Mouse (Mus musculus) forebrain, postnatal 0 days (tissue): ENCODE data around the gene Mafk. TPM values are rescaled to one million over a fixed set of nuclear protein-coding genes. Genes with fewer than 3 reads are reported as not detected.

Experiments
- ATAC-seq: fragments of 200-750 bp; cut with Nextera tagmentation; 2 replicates; pipeline ENCODE4 v1.8.0; 2017; ENCODE audit warnings: mild to moderate bottlenecking, moderate library complexity
- DNase-seq: peaks from one replicate; pipeline ENCODE4 v3.0.0-alpha.2; 2015
- H3K27ac ChIP-seq: fragments of 300-500 bp; sonication (generic); 2 replicates; pipeline ENCODE4 v1.5.1; 2014; ENCODE audit warnings: low read depth, mild to moderate bottlenecking, antibody characterized with exemption, low read length, moderate library complexity, mixed read lengths
- H3K27me3 ChIP-seq: fragments of 300-500 bp; sonication (generic); 2 replicates; pipeline ENCODE4 v1.6.1; 2014; ENCODE audit warnings: mild to moderate bottlenecking, low read length, mixed read lengths; ENCODE audit not compliant: insufficient read depth
- H3K36me3 ChIP-seq: fragments of 300-500 bp; sonication (generic); 2 replicates; pipeline ENCODE4 v1.6.1; 2014; ENCODE audit warnings: mild to moderate bottlenecking, moderate library complexity; ENCODE audit not compliant: insufficient read depth
- H3K4me1 ChIP-seq: fragments of 300-500 bp; sonication (generic); 2 replicates; pipeline ENCODE4 v1.6.1; 2014; ENCODE audit warnings: antibody characterized with exemption; ENCODE audit not compliant: insufficient read depth
- H3K4me2 ChIP-seq: fragments of 300-500 bp; sonication (generic); 2 replicates; pipeline ENCODE4 v1.6.1; 2014; ENCODE audit warnings: low read depth, mild to moderate bottlenecking, moderate library complexity
- H3K4me3 ChIP-seq: fragments of 300-500 bp; sonication (generic); 2 replicates; pipeline ENCODE4 v1.5.1; 2014; ENCODE audit warnings: low read depth, low read length, mixed read lengths
- H3K9ac ChIP-seq: fragments of 300-500 bp; sonication (generic); 2 replicates; pipeline ENCODE4 v1.6.1; 2014; ENCODE audit warnings: mild to moderate bottlenecking
- H3K9me3 ChIP-seq: fragments of 300-500 bp; sonication (generic); 2 replicates; pipeline ENCODE4 v1.6.1; 2016; ENCODE audit warnings: low read length
- CTCF ChIP-seq: sonication (generic); IDR thresholded peaks from 2 replicates; pipeline ENCODE4 v1.5.1; 2016; ENCODE audit warnings: antibody characterized with exemption, control low read depth, low read depth
- WGBS: fragments of 180-500 bp; shearing (Covaris S2); extraction: QIAGEN DNeasy Blood & Tissue Kit; methylation state at CpG from one replicate; pipeline ENCODE4 v1.1.7; 2014; 5-methylcytosine and 5-hydroxymethylcytosine counted together
- polyA plus RNA-seq: library from polyadenylated mRNA; unstranded; fragments of >200 nt; fragmentation: Nextera tagmentation; extraction: Ambion mirVana; gene quantifications from 2 replicates; pipeline ENCODE4 v1.2.1, GENCODE M21; 2015
- total RNA-seq: library from RNA; depleted of rRNA; stranded (reverse); fragments of >200 nt; gene quantifications from 2 replicates; pipeline ENCODE4 v1.2.3, GENCODE M21; 2014

Gene Mafk
- total and polyA plus RNA-seq, 2 experiments from 2014 or later, result 9.6 to 23.2 TPM

GRCm38 (mm10) chr5:139789466-139789865, 1.8 kb upstream of the Mafk start:
- Histone ChIP-seq H3K9ac (no peak overlapping the region), H3K9me3 (no peaks in the 10 kb centered on the region), H3K4me2 (no peak overlapping the region), H3K27ac (no peak overlapping the region), H3K4me3 (no peak overlapping the region), H3K27me3 (no peaks in the 10 kb centered on the region), H3K36me3 (no peaks in the 10 kb centered on the region), H3K4me1 (peaks cover 10% of the 10 kb centered on the region)
- ATAC-seq (no peak), DNase-seq (no peak)
- no peak for TF ChIP-seq CTCF
- 54% methylated on average over 4 of the region's 4 CpGs for WGBS

GRCm38 (mm10) chr5:139792159-139792775, 954 bp downstream of the Mafk start:
- Histone ChIP-seq H3K9ac (peak overlapping the region; percentile 68), H3K4me2 (peak overlapping the region; percentile 100), H3K27me3 (no peaks in the 10 kb centered on the region), H3K4me1 (peaks cover 15% of the 10 kb centered on the region), H3K4me3 (peak overlapping the region; percentile 69), H3K27ac (no peak overlapping the region), H3K9me3 (no peaks in the 10 kb centered on the region), H3K36me3 (no peaks in the 10 kb centered on the region)
- no peak for TF ChIP-seq CTCF
- peak; percentile 25 for DNase-seq
- ATAC-seq, result no peak
- WGBS, result 19% methylated on average over 11 of the region's 11 CpGs

DNA sequence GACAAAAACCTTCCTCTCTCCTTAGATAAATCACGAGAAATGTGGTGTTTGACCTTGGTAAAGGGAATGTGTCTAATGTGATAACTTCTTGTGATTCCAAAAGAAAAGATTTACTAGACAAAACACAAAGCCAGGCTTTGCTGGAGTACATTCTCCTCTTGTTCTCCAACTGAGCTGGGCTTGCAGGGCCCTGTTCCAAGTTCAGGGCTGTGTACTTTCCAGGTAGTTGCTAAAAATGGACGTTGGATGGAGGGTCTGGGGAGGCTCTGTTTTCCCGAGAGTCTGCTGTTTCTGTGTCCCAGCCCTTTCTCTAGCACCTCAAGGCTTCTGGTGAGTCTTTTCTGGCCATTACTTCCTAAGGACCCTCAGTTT, 1.6 kb downstream of the Mafk start:
- H3K4me2 ChIP-seq, result peak overlapping the region; percentile 100; the same call in 1 of the 2 replicates
- DNase-seq (no peak), ATAC-seq (no peak)
- no peak for TF ChIP-seq CTCF
- H3K27ac ChIP-seq, result no peak overlapping the region
- no peak overlapping the region for H3K9ac ChIP-seq
- H3K4me1 ChIP-seq, result peaks cover 22% of the 10 kb centered on the region
- H3K9me3 ChIP-seq, result no peaks in the 10 kb centered on the region
- WGBS, result 66% methylated on average over 3 of the region's 3 CpGs
- H3K4me3 ChIP-seq, result no peak overlapping the region
- no peaks in the 10 kb centered on the region for H3K27me3 ChIP-seq
- H3K36me3 ChIP-seq, result no peaks in the 10 kb centered on the region

- Histone ChIP-seq H3K27ac (no peak overlapping the region), H3K27me3 (no peaks in the 10 kb centered on the region), H3K9ac (no peak overlapping the region), H3K4me3 (no peak overlapping the region), H3K9me3 (no peaks in the 10 kb centered on the region), H3K36me3 (no peaks in the 10 kb centered on the region), H3K4me1 (peaks cover 27% of the 10 kb centered on the region), H3K4me2 (peak overlapping the region; percentile 100; the same call in 1 of the 2 replicates)
- WGBS, result 64% methylated on average over 11 of the region's 11 CpGs
- DNase-seq, result no peak
- ATAC-seq, result no peak
- TF ChIP-seq CTCF, result no peak
These were observed 2.2 kb downstream of the Mafk start for GRCm38 (mm10) chr5:139793338-139794089.

DNA sequence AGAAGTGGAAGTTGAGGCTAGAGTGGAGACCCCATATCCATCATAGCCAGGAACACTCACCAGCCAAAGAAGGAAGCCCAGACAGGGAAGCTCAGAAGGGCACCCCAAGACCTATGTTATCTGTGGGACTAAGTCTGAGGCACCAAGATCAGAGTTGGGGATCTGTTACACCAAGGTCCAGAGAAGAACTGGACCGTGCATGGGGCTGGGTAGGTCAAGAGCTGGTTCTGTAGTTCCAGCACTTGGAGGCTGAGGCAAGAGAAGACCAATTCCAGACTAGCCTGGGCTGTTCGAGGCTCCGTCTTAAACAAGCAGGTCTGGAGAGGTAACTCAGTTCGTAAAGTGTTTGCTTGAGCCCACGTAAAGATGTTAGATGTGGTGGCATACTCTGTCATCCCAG, 2.8 kb downstream of the Mafk start:
- WGBS, result 90% methylated on average over 5 of the region's 5 CpGs
- no peaks in the 10 kb centered on the region for H3K9me3 ChIP-seq
- H3K4me1 ChIP-seq, result peaks cover 30% of the 10 kb centered on the region
- ATAC-seq (no peak), DNase-seq (no peak)
- no peak for TF ChIP-seq CTCF
- no peak overlapping the region for H3K27ac ChIP-seq
- no peaks in the 10 kb centered on the region for H3K27me3 ChIP-seq
- no peak overlapping the region for H3K4me2 ChIP-seq
- H3K4me3 ChIP-seq, result no peak overlapping the region
- H3K9ac ChIP-seq, result no peak overlapping the region
- no peaks in the 10 kb centered on the region for H3K36me3 ChIP-seq

DNA sequence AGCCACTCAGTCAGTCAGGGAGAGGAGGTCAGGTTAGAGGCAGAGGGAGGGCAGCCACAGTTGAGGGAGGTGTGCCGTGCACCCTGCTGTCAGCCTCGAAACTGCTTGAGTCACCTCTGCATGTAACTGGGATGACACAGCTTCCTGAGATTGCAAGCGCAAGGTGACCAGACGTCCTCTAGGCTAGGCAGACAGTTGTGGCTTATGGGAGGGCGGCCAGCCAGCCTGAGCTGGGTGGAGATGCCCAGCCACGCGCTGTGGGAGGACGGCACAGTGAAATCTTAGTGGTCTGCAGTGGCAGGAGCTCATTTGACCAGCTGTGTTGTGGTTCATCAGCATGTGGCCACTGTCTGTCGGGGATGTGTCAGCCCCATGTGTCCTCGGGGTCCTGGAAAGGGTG, 3.6 kb downstream of the Mafk start:
- H3K27me3 ChIP-seq, result no peaks in the 10 kb centered on the region
- no peak for DNase-seq
- WGBS, result 66% methylated on average over 10 of the region's 10 CpGs
- no peak overlapping the region for H3K27ac ChIP-seq
- H3K9me3 ChIP-seq, result no peaks in the 10 kb centered on the region
- no peak overlapping the region for H3K9ac ChIP-seq
- TF ChIP-seq CTCF, result no peak
- H3K36me3 ChIP-seq, result peaks cover 2% of the 10 kb centered on the region; the same call in 1 of the 2 replicates
- H3K4me2 ChIP-seq, result no peak overlapping the region
- H3K4me3 ChIP-seq, result no peak overlapping the region
- ATAC-seq, result no peak
- peaks cover 30% of the 10 kb centered on the region for H3K4me1 ChIP-seq

GRCm38 (mm10) chr5:139796001-139796620, 4.8 kb downstream of the Mafk start:
- Histone ChIP-seq H3K36me3 (peaks cover 14% of the 10 kb centered on the region), H3K9ac (no peak overlapping the region), H3K27ac (no peak overlapping the region), H3K4me3 (no peak overlapping the region), H3K4me1 (peaks cover 30% of the 10 kb centered on the region), H3K9me3 (no peaks in the 10 kb centered on the region), H3K4me2 (no peak overlapping the region), H3K27me3 (no peaks in the 10 kb centered on the region)
- no peak for ATAC-seq
- 74% methylated on average over 9 of the region's 9 CpGs for WGBS
- DNase-seq, result no peak
- no peak for TF ChIP-seq CTCF
